Mouse (Mus musculus) cerebellum, postnatal 10 days (tissue): ENCODE results near the gene Gli3.

Experiments used
- DNase-seq, 2 experiments: peaks; one replicate each; pipeline ENCODE4 v3.0.0; 2021; ENCODE audit warnings: mixed read lengths in 2 of 2

Gene Gli3

DNA sequence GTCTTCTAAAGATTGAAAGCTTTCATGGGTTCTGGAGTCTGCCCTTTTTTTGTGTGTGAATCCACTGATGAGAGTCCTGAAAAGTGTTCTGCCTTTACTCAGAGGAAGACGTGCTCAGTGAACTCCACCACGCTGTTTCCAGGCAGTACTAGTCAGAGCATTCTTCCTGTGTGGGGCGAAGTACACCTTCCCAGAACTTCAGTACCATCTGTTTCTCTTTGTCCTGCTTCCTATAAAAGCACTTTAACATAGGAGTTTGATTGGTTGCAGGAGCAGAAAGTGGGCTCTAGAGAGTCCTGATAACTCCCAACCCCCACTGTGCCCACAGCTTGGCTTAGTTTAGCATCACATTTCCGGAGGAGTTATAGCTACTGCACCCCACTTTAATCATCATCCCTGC, 32.8 kb downstream of the Gli3 start:
- no peak for DNase-seq

DNA sequence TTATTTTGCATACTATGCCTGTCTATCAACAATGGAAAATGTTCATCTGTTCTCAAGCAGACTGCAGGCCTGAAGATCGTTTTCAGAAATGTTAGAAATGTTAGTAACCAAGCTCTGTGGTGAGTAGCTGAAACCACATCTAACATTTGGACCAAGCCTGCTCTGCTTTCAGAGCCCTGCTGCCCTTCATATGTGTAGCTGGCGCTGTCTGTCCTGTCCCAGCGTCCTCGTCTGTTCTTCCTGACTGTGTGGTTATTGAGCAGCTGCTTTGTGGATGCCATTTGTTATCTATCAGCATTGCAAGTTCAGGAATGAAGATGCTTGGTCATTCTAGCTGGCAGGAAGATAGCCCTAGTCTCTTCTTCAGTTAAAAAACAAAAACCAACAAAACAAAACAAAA, 35.3 kb downstream of the Gli3 start:
- DNase-seq = peak; percentile 10 to 13

DNA sequence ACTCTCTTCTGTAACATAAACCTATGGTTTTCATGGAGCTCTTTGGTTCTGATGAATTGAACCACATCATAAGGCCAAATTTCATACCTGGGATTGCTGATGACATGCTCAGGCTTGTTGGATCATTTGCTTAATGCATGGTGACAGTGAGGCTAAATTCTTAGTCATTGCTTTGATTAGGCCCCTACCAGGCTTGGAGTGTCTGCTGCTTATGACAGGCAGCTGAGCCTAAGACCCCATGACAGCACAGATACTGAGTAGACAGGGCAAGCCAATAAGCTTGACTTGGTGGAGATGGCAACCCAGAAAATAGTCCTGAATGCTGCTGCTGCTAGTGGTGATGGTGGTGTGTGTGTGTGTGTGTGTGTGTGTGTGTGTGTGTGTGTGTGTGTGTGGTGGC, 47.9 kb downstream of the Gli3 start:
- DNase-seq = no peak

DNA sequence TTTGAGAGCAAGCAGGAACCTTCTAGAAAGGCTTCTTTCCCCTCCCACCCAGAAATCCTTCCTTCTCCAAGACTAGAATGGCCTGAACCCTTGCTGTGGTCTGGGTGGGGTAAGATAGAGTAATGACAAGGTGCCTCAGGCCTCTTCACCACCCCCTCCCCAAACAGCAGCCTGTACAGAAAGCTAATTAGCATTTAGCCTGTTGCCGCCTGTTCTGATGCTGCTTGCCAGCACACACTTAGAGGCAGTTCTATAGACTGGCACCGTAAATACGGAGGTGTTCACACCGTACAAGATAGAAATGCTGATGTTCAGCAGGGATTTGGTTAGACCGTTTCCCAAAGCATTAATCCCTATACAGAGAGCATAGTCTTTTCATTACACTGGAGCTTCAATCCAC, 50.1 kb downstream of the Gli3 start:
- no peak for DNase-seq

DNA sequence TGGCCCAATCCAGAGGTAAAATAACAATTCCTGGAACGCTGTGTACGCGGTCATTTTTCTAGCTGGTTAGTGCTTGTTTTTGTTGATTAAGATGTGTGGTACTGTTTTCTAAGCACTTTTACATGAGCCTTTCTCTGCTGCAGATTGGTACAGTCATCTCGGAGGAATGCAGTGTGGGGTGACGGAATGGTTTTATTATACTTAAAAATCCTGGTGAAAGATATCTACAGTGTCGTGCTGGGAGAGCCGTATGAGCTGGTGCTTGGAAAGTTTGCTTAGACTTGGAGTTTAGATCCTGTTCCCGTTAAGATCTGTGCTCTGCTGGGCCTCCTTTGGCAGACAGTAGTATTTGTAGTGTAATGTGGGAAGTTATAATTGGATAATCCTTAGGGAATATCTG, 51.0 kb downstream of the Gli3 start:
- DNase-seq = no peak

DNA sequence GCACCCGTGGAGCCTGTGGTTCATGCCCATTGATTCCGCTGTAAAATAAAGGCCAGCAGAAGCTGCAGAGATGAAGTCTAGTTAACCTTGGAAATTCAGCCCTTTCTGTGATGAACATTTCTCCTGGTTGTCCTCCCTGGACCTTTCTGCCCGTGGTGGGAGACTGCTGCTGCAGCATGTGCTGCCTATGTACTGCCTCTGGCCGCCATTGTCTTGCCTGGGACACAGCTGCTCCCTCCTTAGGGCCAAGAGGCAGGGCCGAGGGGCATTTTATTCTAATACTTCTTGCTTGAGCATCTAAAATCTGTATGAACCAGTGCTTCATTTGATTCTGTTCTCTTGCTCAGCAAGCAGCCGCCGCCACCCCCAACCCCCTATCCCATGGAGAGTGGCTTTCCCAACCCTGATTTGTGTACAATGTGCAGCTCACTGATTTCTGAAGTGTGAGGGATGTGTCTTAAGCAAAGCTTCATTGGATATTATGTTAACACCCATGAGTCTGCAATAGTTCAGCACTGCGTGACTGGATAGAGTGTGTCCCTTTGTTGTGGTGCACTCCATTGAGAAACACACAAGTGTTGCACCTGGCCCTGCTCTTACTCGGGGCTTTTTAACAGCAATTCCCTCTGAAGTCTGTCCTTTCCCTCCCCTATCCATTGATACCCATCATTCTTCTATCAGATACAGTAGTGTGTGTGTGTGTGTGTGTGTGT, 54.2 kb downstream of the Gli3 start:
- no peak for DNase-seq

DNA sequence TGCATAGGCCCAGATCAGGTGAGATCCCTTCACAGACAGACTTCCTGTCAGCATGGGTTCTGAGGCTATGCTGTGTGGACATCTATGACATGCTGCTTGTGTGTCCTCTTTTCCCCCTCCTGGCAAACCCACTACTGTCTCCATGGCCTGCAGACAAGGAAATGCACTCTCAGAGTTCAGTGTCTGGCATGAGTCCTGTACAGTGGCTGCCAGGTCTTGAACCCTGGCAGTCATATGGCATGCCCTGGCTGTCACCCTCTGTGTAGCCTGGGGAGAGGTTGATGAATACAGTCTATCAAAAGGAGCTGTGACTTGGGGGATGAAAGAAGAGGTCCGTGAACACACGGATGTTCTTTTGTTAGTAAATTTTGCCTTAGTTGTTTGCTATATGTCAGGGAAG, 57.3 kb downstream of the Gli3 start:
- DNase-seq = peak; percentile 41 to 68

DNA sequence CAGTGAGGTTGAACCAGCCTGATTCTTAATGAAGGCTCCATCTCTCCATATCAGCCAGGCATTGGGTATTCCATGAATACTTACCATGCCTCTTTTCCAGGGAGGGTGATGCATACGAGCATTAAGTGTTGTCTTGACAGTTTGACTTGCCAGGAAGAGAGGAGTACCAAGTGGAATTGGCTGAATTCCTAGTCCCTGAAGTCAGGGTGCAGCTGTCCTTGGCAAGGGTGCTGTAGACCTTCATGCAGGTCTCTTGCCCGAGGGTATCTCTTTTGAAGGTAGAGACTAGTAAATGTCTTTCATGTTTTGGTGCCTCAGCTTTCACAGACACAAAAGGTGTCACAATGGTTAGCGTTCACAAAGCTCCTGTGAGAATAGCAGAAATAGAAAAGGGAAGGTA, 59.1 kb downstream of the Gli3 start:
- no peak for DNase-seq

DNA sequence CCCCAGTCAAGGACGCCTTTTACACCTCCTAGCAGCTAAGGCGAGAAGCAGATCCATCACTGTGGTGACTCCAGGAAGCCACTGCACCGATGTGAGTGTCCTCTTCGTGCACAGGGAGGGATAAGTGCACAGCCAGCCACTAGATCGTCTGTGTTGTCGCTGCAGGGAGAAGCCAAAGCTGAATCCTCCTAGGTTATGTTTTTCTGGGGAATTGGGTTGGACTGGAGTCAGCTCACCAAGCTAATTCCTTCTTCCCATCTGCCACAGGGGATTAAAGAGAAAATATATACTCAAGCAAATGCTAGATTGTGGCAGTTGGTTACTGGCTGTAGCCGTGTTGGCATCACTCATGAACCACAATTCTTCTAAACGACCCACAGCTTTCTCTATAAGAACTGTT, 61.2 kb downstream of the Gli3 start:
- no peak for DNase-seq

DNA sequence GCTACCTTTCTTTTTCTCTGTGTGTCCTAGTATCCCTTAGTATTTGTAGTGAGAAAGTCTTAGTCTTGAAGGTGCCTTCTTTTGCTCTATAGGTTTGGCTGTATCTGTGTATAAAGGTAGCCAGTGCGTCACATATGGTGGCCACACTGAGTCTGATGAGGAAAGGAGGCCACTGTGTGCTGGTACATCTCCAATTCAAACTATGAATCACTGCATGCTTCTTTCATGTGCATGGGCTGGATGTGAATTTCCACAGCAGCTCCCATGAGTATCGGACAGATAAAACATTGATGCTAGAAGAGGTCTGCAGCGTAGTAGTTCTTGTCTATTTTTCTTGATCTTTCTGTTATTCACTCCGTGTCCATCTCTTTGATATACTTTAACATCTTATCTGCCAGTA, 63.7 kb downstream of the Gli3 start:
- DNase-seq = no peak

DNA sequence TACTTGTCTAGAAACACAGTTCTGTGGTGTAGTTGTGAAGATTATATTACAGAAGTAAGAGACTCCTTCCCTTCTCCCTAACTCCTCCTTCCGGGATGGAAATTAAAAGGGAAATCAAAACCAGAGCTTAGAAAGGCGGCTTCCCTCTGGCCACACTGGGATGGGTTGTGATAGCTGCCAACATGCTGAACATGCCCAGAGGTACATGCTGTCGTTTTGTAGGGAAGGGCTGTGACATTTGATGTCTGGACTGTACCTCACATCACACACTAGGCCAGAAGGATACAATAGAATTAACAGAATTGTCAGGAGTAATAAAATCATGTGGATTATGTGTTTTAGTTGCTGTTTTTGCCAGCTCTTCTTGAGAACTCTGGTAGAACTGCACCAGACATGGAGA, 68.5 kb downstream of the Gli3 start:
- DNase-seq = no peak

DNA sequence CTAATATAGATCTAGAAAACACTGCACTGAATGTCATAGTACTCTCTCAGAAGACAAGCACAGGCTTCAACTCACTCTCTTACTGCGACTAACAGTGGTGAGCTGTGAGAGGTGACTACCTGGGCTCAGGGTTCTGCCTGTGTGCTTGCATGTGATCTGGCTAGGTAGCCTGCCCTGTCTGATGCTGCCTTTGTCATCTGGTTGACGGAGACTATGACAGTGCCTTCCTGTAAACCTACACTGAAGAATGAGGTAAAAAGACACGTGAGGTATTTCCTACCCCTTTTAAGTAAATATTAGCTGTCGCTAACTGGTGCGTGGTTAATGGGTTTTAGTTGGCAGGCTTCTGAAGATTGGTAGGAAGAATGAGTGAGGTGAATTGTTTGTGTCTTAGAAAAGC, 74.2 kb downstream of the Gli3 start:
- DNase-seq = no peak

DNA sequence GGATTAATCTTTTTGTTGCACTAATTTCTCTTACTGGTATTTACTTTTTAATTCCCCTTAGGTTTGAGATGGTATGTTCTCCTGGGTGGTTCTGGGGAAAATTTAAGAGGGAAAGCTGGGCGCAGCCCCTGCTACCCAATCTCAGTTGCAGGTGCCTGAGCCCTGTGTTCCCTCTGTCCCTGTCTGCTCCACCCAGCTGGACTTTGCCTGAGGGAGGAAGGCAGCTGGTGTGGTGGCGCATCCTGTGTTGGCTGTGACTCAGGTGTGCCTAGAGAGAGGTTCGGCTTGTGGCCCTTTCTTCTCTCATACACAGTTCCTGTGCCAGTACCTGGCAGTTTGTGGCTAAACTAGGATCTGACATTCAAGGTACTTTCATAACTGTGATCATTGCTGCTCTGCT, 74.6 kb downstream of the Gli3 start:
- peak in 1 of 2 experiments; percentile 36 for DNase-seq

DNA sequence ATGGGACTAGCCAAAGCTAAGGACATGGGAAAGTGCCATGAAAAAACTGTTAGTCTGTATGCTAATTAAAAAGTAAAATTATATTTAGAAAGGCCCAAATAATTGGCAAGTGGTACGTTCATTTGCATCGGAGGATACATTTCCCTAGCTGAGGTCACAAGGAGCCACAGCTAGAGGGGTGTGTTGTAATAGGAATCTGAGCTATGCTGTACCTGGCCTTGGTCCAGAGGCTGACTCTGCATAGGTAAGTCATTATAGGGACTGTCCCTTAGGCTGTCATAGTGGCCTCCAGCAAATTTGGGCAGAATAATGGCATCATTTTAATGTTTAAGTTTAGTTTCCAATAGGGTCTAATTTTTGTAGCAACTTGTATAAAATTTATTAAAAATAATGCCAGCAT, 75.4 kb downstream of the Gli3 start:
- DNase-seq = no peak

DNA sequence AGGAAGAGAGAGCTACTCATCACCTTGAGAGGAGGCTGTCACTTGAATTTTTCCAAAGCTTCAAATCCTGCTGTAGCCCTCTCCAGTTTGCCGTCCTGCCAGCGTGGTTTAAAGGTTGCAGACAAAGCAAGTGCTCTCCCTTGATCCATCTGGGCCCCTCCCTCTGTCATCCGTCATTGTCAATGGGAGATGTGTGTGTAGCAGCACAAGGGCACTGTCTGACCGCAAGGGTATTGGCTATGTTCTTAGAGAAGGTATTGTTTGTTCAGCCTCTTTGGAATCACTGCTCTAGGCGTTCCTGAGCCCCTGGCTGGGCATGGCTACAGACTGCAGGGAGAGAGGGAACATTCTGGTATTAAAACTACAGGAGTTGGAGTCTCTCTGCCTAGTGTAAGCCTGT, 79.0 kb downstream of the Gli3 start:
- DNase-seq = no peak

DNA sequence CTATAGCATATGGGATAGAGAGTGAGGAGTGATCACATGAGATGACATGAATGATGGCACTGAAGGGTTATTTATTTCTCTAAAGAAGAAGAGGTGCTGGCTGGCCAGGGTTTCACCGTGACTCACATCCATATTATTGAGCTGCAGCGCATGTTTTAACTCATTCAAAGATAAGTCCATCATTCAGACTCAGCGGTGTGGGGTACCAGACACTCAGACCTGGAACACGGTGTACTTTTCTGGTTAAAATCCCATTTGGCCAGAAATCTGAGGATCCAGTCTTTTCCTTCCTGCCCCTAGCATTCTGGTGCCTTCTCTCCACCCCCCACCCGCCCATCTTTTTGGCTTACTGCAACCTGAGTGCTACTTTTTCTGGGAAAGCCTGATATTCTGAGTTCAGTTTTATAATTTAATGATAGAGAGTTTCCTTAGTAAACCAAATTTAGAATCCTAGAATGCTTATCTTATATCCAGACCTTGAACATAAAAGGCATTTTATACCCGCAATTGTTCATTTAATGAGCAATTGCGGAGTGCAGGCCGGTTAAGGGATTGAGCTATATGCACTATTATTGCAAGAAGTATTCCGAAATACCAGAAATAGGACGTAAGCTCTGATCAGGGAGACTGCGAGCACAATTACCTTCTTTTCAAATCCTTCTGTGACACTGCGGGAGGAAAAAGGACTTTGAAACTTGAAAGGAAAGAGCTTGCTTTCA, 80.3 kb downstream of the Gli3 start:
- no peak for DNase-seq

DNA sequence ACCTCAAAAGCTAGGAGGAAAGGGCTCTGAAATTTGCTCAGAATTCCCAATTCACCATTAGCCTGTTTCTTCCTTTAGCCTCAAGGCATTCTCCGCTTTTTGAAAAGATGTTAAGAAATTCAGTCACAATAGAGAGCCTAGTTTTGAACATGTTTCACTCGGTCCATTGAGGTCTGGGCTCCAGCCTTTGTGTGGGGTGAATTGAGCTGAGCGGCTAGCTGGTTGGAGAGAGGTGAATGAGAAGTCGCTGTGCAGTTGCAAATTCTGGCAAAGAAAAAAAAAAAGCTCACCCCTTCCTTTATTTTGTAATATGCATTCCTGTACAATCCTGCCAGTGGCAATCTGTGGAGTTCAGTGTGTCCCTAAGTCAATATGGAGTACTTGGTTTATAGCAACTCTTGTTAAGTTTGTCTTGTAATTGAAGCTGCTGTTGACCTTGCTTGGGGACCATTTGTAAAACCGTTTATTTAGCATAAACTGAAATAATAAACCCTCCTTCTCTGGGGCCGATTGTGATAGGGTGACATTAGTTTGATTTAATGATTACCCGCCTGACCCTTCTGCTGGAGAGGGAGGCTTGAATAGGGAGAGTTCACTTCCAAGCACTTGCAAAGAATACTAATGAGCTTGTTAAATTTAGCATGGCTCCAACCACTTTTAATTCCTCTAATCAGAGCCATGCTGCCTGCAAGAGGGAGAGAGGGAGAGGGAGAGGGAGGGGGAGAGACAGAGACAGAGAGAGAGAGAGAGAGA, 81.0 kb downstream of the Gli3 start:
- no peak for DNase-seq

DNA sequence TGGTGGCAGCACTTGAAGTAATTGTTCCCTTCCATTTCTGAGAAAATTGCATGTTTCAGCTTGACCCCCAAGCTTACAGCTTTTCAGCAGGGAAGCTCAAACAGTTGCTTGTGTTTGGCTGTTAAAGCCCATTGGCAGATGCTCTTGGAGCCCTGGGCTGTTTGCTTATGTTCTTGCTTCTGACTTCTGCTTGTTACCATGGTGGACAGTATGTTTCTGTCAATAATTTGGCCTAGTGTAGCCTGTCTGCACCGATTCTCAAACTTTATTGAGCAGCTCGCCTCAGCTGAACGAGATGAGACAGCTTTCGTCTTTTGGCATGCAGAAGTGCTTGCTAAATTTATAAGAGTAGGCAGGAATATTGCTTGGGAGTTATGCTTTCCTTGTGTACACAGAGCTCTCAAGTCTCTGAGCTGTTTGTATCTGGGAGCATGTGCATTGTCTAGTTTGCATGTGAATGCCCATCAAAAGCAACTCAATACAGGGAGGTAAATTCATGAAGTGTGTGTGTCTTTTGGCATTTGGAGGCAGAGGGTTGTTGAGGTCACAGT, 82.4 kb downstream of the Gli3 start:
- peak in 1 of 2 experiments; percentile 29 for DNase-seq

DNA sequence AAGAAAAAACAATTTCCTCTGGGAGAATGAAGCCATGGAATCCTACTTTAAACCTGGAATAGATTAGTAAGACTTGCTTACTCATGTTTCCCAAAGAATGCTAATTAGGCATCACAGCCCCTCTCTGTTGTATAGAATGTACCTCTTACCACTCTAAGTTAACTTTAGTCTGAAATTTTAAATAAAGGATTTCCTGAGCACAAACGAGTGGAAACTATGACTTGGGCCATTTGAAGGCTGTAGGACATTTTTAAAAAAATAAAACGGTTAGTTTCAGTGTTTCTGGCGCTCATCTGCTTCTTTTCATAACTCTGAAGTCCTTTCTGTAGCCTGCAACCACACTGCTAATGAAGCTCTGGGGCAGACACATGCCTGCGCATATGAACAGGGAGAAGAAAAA, 83.2 kb downstream of the Gli3 start:
- DNase-seq = no peak

DNA sequence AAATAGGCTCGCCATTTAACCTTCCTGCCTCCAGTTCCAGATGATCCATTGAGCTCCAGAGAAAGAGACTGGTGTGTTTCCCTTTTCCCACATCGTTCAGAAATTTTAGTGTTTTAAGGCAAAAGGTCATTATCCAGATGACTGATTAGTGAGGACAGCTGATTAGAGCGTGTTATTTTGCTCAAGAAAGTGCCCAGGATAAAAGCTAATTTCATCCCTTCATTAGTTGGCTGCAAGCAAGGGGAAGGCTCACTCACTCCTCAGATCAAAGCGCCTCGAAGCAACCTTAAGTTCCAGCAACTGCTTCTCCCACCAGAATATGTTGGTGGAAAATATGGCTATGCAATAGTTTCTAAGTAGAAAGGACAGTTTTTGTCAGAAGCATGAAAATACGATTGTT, 86.4 kb downstream of the Gli3 start:
- DNase-seq = no peak

DNA sequence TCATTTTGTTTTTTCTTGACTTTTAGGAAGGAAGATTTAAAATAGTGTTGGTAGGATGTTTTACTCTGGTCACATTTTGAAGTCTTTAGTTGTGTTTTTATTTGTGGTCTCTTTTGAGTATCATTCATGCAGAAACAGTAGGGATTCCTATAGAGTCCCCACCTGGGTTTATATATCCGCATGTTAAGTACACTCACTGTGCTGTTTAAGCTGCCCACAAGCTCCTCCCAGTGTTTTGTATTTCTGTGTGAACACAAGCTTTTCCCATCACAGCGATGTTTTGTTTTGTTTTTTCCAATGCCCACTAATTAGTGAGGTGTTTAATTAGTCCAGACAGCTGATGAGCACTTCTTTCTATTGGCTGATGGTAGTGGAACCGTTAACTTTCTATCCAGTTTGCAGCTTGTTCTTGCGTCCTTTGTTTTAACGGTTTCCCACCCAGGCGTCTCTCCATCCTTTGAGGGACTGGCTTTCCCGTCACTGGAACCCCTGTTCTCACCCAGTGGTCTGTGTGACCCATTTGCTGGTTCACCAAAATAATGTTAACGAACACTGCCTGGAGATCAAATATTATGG, 87.1 kb downstream of the Gli3 start:
- no peak for DNase-seq

DNA sequence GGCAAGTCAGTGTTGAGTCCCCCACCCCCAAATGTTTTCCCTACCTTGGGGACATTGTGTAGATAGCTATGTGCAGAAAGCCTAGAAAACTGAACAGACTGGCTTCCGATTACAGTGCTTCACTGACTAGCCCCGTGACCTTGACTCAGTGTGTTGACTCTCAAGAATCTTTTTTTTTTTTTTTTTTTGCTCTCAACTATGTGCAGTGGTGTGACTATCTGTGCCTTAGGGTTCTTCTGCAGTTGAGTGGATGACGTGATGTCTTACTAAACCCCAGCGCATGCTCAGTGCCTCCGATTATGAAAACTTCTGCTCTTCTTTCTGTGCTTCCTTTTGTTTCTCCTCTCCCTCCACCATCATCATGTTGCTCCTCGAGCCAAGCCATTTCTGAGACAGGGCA, 87.7 kb downstream of the Gli3 start:
- no peak for DNase-seq

DNA sequence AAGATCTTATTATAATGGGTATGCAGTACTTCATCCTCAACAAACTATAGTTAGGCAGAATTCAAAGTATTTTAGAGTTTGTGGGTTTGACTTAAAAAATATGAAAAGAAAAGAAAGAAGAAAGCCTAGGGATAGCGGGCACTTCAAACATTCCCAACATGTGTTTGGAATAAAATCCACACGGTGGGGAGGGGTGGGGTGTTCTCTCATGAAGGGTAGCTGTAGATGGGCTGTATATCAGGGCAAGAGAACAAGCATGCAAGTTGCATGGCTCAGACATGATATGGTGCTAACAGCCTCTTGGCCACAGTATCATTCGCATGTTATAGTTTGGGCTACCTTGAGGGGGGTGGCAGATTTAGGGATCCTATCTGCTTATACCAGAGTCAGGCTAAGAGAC, 89.0 kb downstream of the Gli3 start:
- DNase-seq = no peak
